Mouse (Mus musculus) adrenal gland, adult (tissue): ENCODE results near the gene Plekhm3.

Experiments used
- DNase-seq, 2 experiments: peaks; one replicate each; pipeline ENCODE4 v3.0.0; 2022 to 2023; ENCODE audit warnings: low spot score in 1 of 2; ENCODE audit not compliant: inconsistent age in 2 of 2

Plekhm3 gene

GRCm38 (mm10) chr1:64787701-64788515, 168.7 kb downstream of the Plekhm3 start:
- DNase-seq, result peak in 1 of 2 experiments; percentile 73

DNA sequence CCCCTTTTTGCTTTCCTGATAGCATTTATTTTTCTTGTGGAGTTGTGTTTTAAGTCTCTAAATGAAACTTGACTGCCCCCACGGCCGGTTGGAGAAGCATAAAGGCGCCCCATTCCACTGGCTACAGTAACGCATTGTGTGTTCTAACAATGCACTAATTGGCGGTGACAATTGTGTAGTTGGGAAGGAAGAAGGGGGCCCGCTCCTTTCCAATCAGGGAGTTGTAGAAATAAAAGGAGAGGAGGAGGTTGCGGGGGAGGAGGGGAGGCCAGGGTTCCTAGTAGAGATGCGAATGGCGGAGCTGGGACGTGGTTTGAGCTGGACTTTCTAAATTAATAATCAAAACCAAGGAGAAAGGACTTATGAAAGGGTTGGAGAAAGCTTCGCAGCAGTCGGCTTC, 176.8 kb downstream of the Plekhm3 start:
- no peak for DNase-seq

- DNase-seq, result no peak
Observed at GRCm38 (mm10) chr1:64779415-64779814, 177.2 kb downstream of the Plekhm3 start.

DNA sequence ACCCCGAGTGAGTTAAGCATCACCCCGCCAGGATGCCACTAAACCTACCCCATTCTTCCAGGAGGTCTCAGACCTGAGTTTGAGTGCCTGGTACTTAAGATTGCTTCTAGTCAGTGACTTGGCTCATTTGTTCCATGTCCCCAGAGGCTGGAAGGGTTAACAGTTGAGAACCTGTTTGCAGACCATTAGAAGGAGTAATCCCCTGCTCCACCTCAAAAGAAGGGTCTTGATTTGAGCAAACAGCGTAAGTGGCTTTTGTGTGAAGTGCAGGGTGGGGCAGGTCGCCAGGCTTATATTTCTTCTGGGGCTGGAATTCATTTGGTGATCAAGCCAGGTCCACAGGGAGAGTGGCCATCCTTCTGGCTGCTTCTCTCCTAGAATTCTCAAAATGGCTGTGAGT, 183.3 kb downstream of the Plekhm3 start:
- DNase-seq, result no peak

DNA sequence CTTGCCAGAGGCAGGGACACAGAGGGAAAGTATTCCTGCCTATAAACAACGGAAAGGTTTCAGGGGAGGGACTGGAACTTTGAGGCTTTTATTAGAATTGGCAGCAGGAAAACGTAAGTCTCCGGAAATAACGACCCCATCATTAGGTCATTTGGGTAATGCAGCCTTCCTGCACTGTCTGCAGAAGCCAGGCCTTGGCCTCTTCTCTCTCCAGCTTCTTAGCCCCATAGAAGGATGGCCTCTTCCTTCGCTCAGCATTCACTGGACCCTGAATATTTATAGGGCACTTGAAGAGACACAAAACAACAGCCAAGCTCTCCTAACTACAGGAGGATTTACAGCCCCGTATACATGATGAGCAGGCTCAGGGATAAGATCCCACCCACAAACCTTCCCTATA, 186.5 kb downstream of the Plekhm3 start:
- DNase-seq, result no peak

DNA sequence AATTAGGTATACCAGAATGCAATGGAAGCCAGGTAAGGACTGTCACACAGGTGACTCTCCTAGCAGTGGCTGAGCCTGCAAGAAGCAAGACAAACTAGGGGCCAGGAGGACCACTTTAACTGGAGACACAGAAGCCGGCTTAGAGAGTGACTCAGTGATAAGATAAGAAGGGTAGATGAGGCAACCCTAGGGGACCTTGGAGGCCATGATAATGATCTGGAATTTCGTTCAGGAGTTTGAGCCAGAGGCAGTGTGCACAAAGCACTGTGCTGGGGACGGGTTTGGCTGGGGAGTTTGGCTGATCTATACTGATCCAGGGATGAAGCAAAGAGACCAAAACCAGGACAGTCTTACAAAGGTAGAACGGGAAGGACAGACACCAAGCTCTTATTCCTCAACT, 195.0 kb downstream of the Plekhm3 start:
- DNase-seq, result peak; percentile 58 to 78

DNA sequence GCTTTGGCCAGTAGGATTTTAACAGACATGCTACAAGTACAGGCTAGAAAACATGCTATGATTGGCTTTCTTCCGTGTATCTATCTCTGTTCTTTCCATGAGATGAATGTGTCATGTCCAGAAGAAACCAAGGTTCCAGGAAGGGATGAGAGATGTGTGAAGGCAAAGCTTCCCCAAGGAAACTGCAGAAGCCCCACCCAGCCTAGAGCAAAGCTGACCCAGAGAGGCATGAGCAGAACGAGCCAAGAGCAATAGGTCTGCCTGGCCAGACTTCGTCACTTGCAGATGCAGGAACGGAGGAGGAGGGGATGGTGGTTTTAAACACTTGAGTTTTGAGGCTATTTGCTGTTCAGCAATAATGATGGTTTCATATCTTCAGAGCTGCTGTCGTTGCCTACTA, 198.9 kb downstream of the Plekhm3 start:
- DNase-seq, result no peak

- no peak for DNase-seq
Observed at GRCm38 (mm10) chr1:64757254-64757653, 199.4 kb downstream of the Plekhm3 start.

- DNase-seq, result no peak
Observed at GRCm38 (mm10) chr1:64756640-64757030, 200.0 kb downstream of the Plekhm3 start.

DNA sequence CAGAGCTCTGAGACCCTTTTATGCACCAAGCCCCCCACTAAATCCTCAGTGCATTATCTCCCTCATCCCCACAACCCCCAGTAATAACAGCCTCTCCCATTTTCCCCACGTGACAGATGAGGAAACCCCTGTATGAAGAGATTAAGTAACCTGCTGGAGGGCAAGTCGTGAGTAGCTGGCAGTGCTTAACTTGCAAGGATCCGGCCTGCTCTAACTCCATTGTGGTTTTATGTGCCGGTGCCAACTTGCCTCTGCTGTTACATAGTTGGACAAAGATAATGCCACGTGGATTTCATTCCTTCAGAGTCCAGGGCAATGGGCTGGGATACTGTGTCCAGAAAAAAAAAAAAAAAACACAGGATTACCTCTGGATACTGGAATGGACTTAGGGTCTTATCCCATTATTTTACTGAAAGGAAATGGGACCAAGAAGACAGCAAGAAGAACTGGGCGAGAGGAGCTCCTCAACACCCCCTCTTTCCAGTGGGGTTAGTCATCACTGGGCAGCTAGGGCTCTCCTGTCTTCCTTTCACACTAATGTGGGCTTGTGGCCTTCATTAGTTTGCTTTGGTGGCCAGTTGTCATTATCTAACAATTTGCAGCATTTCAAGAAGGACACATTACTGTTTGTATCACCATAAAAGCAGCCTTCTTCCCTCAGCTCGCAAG, 200.5 kb downstream of the Plekhm3 start:
- DNase-seq, result peak in 1 of 2 experiments; percentile 31

DNA sequence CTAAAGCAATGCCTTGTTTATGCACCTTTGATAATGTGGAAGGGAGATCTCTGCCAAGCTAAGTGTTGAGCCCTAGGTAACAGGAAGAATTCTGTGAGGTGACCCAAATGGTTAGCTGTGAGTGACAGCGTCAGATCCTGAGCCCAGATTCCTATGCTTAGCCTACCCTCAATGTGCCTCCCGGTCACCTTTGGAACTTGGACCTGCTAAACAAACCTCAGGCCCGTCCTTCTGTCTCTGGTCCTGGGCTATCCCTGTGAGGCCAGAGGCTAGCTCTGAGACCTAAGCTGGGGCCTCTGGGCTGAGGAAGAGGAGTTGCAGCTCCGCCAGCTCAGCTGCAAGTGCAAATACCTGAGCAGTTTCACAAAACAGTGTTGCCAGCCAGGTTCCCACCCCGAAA, 202.0 kb downstream of the Plekhm3 start:
- no peak for DNase-seq

DNA sequence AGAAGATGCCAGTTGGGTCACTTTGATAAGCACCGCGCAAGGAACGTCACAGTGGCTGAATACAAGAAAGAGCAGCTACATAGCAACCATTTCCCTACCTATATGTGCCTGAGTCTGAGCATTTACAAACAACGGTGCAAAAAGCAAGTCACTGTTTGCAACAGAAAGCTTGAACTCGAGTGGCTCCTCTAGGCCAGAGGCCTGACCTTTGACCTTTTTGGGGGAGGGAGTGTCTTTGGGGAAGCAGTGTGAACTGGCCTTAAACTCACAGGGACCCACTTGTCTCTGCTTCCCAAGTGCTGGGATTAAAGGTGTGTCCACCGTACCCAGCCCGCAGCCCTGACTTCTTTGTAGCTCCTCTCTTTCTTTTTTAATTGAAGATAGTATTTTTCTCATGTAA, 203.0 kb downstream of the Plekhm3 start:
- DNase-seq, result no peak

DNA sequence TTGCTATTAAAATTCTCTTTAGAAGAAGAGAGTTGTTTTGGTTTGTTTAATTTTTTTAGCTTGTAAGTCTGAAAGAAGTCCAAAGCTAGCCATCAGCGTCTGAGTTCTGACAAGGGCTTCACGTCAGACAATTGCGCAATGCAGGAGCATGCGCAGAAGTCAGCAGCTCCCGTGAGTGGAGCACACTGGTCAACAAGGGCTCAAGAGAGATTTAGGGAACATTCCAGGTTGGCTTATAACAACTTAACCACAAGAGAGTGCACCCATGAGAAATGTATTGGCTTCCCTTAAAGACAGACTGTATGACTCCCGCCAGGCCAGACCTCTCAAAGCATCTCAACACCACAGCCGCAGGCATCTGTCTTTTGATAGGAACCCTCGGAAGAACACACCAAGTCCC, 203.5 kb downstream of the Plekhm3 start:
- DNase-seq, result no peak

- no peak for DNase-seq
Observed at GRCm38 (mm10) chr1:64744616-64745015, 212.0 kb downstream of the Plekhm3 start.

DNA sequence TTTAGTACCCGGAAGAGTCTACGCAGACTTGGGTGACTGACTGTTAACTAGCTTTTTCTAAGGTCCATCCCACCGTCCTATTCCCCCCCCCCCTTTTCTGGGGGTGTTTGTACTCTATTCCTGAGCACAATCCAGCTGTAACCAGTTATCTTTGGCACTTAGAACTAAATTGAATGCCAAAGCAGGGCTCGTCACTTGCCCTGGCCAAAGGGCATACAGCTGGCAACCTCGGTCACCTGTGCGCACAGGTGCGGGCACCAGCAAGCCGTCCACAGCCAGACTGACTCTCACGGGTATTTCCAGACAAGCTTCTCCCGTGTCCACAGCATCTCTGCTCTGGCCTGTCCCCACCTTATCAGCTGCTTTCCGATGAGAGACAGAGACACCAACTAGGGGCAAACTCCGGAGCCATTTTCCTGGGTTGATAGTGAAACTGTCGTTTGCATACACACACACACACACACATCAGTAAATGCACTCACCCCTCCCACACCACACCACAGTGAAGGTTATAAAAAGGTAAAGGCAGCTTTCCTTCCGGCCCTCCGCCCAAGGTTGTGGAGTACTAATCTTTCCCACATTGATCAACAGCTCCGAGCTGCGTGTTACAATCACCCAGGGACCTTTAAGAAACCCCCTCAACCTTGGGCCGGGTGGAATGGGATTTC, 213.7 kb downstream of the Plekhm3 start:
- DNase-seq, result no peak

GRCm38 (mm10) chr1:64738661-64739082, 218.0 kb downstream of the Plekhm3 start:
- DNase-seq, result peak; percentile 75 to 89

DNA sequence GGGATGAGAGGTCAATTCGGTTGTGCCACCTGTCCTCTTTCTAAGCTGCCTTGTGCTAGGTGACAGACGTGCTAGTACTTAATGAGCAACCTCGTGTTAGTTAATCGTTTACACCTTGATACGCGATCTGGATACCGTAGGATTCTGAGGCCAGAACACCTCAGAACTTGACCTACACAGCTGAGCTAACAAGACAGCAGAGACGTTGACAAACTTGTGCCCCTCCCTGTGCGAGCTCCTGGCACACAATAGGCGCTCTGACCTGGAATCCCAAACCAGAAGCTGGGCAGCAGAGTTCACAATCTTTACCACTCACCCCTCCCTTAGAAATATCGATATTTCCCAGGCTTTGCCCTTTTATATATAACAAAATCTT, 218.5 kb downstream of the Plekhm3 start:
- no peak for DNase-seq

- DNase-seq, result peak; percentile 97
Observed at GRCm38 (mm10) chr1:64737502-64738179, 219.0 kb downstream of the Plekhm3 start, which contains the start of gene Fzd5. Gene Fzd5, minus strand, starts transcription at chr1:64737751.

DNA sequence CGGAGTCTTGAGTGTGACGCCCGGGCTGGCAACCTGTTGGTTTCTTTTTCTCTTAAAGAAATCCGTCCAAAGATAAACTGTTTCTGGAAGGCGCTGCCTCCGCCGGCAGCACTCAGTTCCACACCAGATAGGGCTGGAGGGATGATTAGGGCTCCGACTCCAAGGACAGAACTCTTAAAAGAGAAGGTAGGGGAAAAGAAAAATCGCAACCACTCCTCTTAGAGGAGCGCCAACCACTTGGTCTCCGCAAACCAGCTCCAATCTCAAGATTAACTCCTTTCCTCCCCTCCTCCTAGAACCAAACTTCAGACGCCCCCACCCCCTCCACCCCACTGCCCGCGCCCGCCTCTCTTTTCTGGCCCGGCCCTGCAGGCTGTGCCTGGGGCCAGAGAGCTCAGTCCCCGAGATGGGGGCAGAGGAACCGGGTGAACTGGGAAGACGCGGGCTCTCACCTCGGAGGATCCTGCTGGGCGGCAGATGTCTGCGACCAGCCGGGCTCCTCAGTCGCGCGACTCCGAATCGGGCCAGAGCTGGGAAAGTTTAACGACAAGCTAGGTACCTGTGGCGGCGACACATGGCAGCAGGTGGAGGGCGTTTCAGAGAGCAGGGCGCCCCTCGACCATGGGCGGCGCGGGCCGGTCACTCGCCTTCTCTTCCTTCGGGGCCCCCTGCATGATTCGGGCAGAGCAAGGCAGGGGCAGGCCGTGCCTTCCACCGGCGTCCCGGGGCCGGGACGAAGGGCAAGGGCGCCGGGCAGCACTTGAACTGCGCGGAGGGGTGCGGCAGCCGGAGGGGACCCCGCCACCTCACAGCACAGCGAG, 219.7 kb downstream of the Plekhm3 start:
- no peak for DNase-seq
